Mouse (Mus musculus): ENCODE measurements around the gene Sertad2.

DNA sequence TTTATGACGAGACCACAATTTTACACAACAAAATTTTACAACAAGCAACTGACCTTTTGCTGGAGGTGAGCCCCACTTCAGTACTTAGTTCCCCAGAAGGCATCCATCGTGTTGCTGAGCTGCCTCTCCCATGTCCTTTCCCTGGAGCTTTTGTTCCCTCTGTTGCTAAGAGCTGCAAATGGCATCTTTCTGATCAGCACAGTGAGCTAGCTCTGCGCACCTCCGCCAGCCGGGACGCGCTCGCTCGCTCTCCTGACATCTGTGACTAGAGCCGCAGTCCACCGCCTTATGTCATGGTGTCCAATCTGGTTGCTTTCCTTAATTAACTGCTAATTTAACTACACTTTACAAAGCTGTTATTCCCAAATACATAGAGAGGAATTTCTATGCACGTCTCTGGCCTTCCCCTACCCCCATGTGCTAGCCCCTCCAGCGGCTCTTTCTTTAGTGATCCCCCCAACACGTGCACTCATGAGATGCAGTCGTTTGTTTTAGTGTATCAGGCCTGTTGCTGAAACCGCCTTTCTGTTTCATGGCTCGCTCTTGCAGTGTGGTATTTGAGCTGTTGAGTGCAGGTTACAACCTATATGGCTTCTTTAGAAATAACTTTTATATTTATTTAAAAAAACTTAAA lies 107.1 kb downstream of the Sertad2 start:
- TF ChIP-seq CTCF (IDR thresholded peaks at IDR 0.05; ENCODE audit: low read depth, low read length) (no peak), GATA1 (IDR thresholded peaks at IDR 0.05; ENCODE audit: borderline replicate concordance, low read length) (no peak)
